Mouse (Mus musculus) frontal cortex, postnatal 25 days (tissue): ENCODE data around the gene Nup107.

Source experiments
- DNase-seq, 2 experiments: peaks; one replicate each; pipeline ENCODE4 v3.0.0; 2022; ENCODE audit warnings: low spot score in 2 of 2

Gene Nup107

GRCm38 (mm10) chr10:117703506-117703905 is 89.0 kb downstream of the Nup107 start:
- DNase-seq, result no peak

DNA sequence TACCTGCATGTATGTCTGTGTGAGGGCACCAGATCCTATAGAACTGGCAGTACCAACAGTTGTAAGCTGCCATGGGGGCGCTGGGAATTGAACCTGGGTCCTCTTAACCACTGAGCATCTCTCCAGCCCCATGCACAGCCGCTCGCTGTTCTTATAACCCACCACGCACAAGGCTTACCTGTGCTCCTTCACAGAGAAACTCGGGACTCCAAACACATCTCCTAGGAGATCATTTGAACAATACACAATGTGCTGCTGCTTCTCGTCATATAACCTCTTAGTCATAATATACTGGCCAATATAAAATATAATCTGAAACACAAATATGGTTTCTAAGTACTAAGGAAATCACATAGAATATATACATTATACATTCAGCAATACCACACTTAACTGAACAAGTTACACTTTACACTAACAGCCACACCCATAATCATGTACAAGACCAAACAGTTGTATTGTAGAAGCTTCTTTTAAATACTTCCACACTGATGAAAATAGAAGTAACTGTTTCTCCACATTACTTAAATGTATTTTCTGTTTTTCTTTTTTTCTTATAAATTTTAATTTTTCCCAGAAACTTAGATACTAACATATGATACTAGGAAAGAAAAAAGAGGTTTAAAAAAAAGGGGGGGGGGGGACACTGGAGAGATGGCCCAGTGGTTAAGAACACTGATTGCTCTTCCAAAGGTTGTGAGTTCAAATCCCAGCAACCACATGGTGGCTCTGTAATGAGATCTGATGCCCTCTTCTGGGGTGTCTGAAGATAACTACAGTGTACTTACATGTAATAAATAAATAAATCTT is 90.3 kb downstream of the Nup107 start:
- DNase-seq, result no peak

- no peak for DNase-seq
Measured at GRCm38 (mm10) chr10:117701034-117701829, 91.3 kb downstream of the Nup107 start.
